Mouse (Mus musculus) MEL (cell line): ENCODE measurements around the gene Il16. TPM values are rescaled to one million over a fixed set of nuclear protein-coding genes. Genes with fewer than 3 reads are reported as not detected.

Experiments
- DNase-seq: peaks from one replicate; pipeline ENCODE4 v3.0.0; 2011; ENCODE audit warnings: low read depth, low spot score
- H3K27ac ChIP-seq: 2 replicates; pipeline ENCODE4 v1.5.1; 2012; ENCODE audit warnings: low read depth, mild to moderate bottlenecking, control low read depth, low read length, moderate library complexity; ENCODE audit not compliant: control insufficient read depth
- H3K27me3 ChIP-seq, 2 experiments: fragments of 150-350 bp in 1 of 2; sonication (generic) in 1 of 2; 2 replicates each; pipeline ENCODE4 v1.6.1; 2012; ENCODE audit warnings: low read length in 2 of 2, mild to moderate bottlenecking in 2 of 2, improper control_type of control experiment in 1 of 2, moderate library complexity in 1 of 2; ENCODE audit not compliant: insufficient read depth in 2 of 2, control insufficient read depth in 1 of 2
- H3K36me3 ChIP-seq, 2 experiments: 2 replicates each; pipeline ENCODE4 v1.6.1; 2012 to 2014; ENCODE audit warnings: low read length in 2 of 2, improper control_type of control experiment in 1 of 2, inconsistent platforms in 1 of 2, mild to moderate bottlenecking in 1 of 2; ENCODE audit not compliant: insufficient read depth in 2 of 2, control insufficient read depth in 1 of 2
- H3K4me1 ChIP-seq, 2 experiments: fragments of 150-350 bp in 1 of 2; sonication (generic) in 1 of 2; 2 replicates each; pipeline ENCODE4 v1.6.1; 2012; ENCODE audit warnings: low read length in 2 of 2, improper control_type of control experiment in 1 of 2, mild to moderate bottlenecking in 1 of 2; ENCODE audit not compliant: insufficient read depth in 2 of 2, control insufficient read depth in 1 of 2
- H3K4me3 ChIP-seq, 2 experiments: fragments of 150-350 bp in 1 of 2; sonication (generic) in 1 of 2; 2 replicates each; pipeline ENCODE4 v1.5.1; 2012; ENCODE audit warnings: low read depth in 2 of 2, low read length in 2 of 2, mild to moderate bottlenecking in 2 of 2, moderate library complexity in 2 of 2, control low read depth in 1 of 2, improper control_type of control experiment in 1 of 2; ENCODE audit not compliant: control insufficient read depth in 1 of 2, insufficient read depth in 1 of 2
- H3K79me2 ChIP-seq: 2 replicates; pipeline ENCODE4 v1.6.1; 2012; ENCODE audit warnings: mild to moderate bottlenecking, low read length, moderate library complexity; ENCODE audit not compliant: control insufficient read depth, poor library complexity, insufficient read depth
- H3K9ac ChIP-seq: 2 replicates; pipeline ENCODE4 v1.6.1; 2012; ENCODE audit warnings: low read depth, mild to moderate bottlenecking, control low read depth, low read length, moderate library complexity; ENCODE audit not compliant: control insufficient read depth, poor library complexity, severe bottlenecking
- H3K9me3 ChIP-seq: fragments of 150-350 bp; sonication (generic); replicated peaks from 2 replicates; pipeline ENCODE4 v1.6.1; 2012; ENCODE audit warnings: mild to moderate bottlenecking, low read length, improper control_type of control experiment, moderate library complexity; ENCODE audit not compliant: insufficient read depth
- BHLHE40 ChIP-seq: IDR thresholded peaks from 2 replicates; pipeline ENCODE4 v1.6.1; 2012; ENCODE audit warnings: low read depth, mild to moderate bottlenecking, inconsistent platforms, low read length, improper control_type of control experiment, borderline replicate concordance
- CHD1 ChIP-seq: IDR thresholded peaks from 2 replicates; pipeline ENCODE4 v1.6.1; 2012; ENCODE audit warnings: low read depth, mild to moderate bottlenecking, inconsistent platforms, low read length, improper control_type of control experiment
- CHD2 ChIP-seq: IDR thresholded peaks from 2 replicates; pipeline ENCODE4 v1.6.1; 2011; ENCODE audit warnings: low read length, improper control_type of control experiment
- E2F4 ChIP-seq: IDR thresholded peaks from 2 replicates; pipeline ENCODE4 v1.6.1; 2011; ENCODE audit warnings: low read depth, low read length, improper control_type of control experiment, borderline replicate concordance
- ELF1 ChIP-seq: IDR thresholded peaks from 2 replicates; pipeline ENCODE4 v1.6.1; 2014; ENCODE audit warnings: low read depth, mild to moderate bottlenecking, inconsistent platforms, low read length, improper control_type of control experiment, moderate library complexity
- ETS1 ChIP-seq: IDR thresholded peaks from 2 replicates; pipeline ENCODE4 v1.6.1; 2012; ENCODE audit warnings: low read depth, mild to moderate bottlenecking, inconsistent platforms, low read length, improper control_type of control experiment, moderate library complexity
- GABPA ChIP-seq: IDR thresholded peaks from 2 replicates; pipeline ENCODE4 v1.6.1; 2012; ENCODE audit warnings: low read depth, mild to moderate bottlenecking, inconsistent platforms, low read length, improper control_type of control experiment, moderate library complexity
- GATA1 ChIP-seq: IDR thresholded peaks from 2 replicates; pipeline ENCODE4 v1.6.1; 2011; ENCODE audit warnings: low read depth, low read length, improper control_type of control experiment
- HCFC1 ChIP-seq: IDR thresholded peaks from 2 replicates; pipeline ENCODE4 v1.6.1; 2012; ENCODE audit warnings: low read depth, mild to moderate bottlenecking, inconsistent platforms, low read length, improper control_type of control experiment, moderate library complexity
- JUND ChIP-seq: IDR thresholded peaks from 2 replicates; pipeline ENCODE4 v1.6.1; 2011; ENCODE audit warnings: low read depth, mild to moderate bottlenecking, improper control_type of control experiment, low read length
- KAT2A ChIP-seq: conservative IDR thresholded peaks from 2 replicates; pipeline ENCODE4 v1.6.1; 2012; ENCODE audit warnings: low read depth, low read length, improper control_type of control experiment, inconsistent platforms
- MAFK ChIP-seq: IDR thresholded peaks from 2 replicates; pipeline ENCODE4 v1.6.1; 2011; ENCODE audit warnings: low read depth, mild to moderate bottlenecking, low read length, improper control_type of control experiment, borderline replicate concordance
- MAX ChIP-seq: IDR thresholded peaks from 2 replicates; pipeline ENCODE4 v1.6.1; 2011; ENCODE audit warnings: low read length, improper control_type of control experiment
- MAZ ChIP-seq: IDR thresholded peaks from 2 replicates; pipeline ENCODE4 v1.6.1; 2012; ENCODE audit warnings: low read depth, mild to moderate bottlenecking, inconsistent platforms, low read length, improper control_type of control experiment
- MEF2A ChIP-seq: IDR thresholded peaks from 2 replicates; pipeline ENCODE4 v1.6.1; 2014; ENCODE audit warnings: low read depth, mild to moderate bottlenecking, inconsistent platforms, low read length, improper control_type of control experiment; ENCODE audit not compliant: poor library complexity, insufficient replicate concordance, severe bottlenecking; ENCODE audit errors: extremely low read depth
- MXI1 ChIP-seq: IDR thresholded peaks from 2 replicates; pipeline ENCODE4 v1.6.1; 2011; ENCODE audit warnings: mild to moderate bottlenecking, low read depth, low read length, improper control_type of control experiment
- MYB ChIP-seq: IDR thresholded peaks from 2 replicates; pipeline ENCODE4 v1.6.1; 2011; ENCODE audit warnings: mild to moderate bottlenecking, low read depth, low read length, improper control_type of control experiment
- MYC ChIP-seq: IDR thresholded peaks from 2 replicates; pipeline ENCODE4 v1.6.1; 2011; ENCODE audit warnings: low read depth, mild to moderate bottlenecking, low read length, improper control_type of control experiment, moderate library complexity
- NELFE ChIP-seq: IDR thresholded peaks from 2 replicates; pipeline ENCODE4 v1.6.1; 2011; ENCODE audit warnings: low read depth, low read length, improper control_type of control experiment
- NRF1 ChIP-seq: IDR thresholded peaks from 2 replicates; pipeline ENCODE4 v1.6.1; 2014; ENCODE audit warnings: low read depth, mild to moderate bottlenecking, inconsistent platforms, low read length, improper control_type of control experiment, moderate library complexity; ENCODE audit not compliant: poor library complexity, insufficient read depth, severe bottlenecking
- POLR2A ChIP-seq, 2 experiments: IDR thresholded peaks; 2 replicates each; pipeline ENCODE4 v1.6.1; 2011 to 2012; ENCODE audit warnings: low read length in 2 of 2, mild to moderate bottlenecking in 2 of 2, control low read depth in 1 of 2, improper control_type of control experiment in 1 of 2, low read depth in 1 of 2, moderate library complexity in 1 of 2; ENCODE audit not compliant: control insufficient read depth in 1 of 2, insufficient read depth in 1 of 2, poor library complexity in 1 of 2
- POLR2AphosphoS2 ChIP-seq: IDR thresholded peaks from 2 replicates; pipeline ENCODE4 v1.6.1; 2011; ENCODE audit warnings: low read length, improper control_type of control experiment
- POLR2AphosphoS5 ChIP-seq: IDR thresholded peaks from 2 replicates; pipeline ENCODE4 v1.6.1; 2012; ENCODE audit warnings: low read depth, borderline replicate concordance, mild to moderate bottlenecking, inconsistent platforms, low read length, moderate library complexity, mixed read lengths
- RAD21 ChIP-seq: IDR thresholded peaks from 2 replicates; pipeline ENCODE4 v1.6.1; 2011; ENCODE audit warnings: mild to moderate bottlenecking, low read depth, low read length, improper control_type of control experiment
- SIN3A ChIP-seq: IDR thresholded peaks from 2 replicates; pipeline ENCODE4 v1.6.1; 2012; ENCODE audit warnings: low read length, improper control_type of control experiment, inconsistent platforms
- SMC3 ChIP-seq: IDR thresholded peaks from 2 replicates; pipeline ENCODE4 v1.6.1; 2011; ENCODE audit warnings: low read depth, low read length, improper control_type of control experiment
- TAL1 ChIP-seq: IDR thresholded peaks from 2 replicates; pipeline ENCODE4 v1.6.1; 2012; ENCODE audit warnings: mild to moderate bottlenecking, inconsistent platforms, low read length, moderate library complexity, mixed read lengths
- TBP ChIP-seq: IDR thresholded peaks from 2 replicates; pipeline ENCODE4 v1.8.0; 2011; ENCODE audit warnings: low read depth, low read length, improper control_type of control experiment
- TCF12 ChIP-seq: IDR thresholded peaks from 2 replicates; pipeline ENCODE4 v1.6.1; 2014; ENCODE audit warnings: low read depth, mild to moderate bottlenecking, inconsistent platforms, low read length, improper control_type of control experiment, moderate library complexity
- UBTF ChIP-seq: IDR thresholded peaks from 2 replicates; pipeline ENCODE4 v1.6.1; 2012; ENCODE audit warnings: low read depth, mild to moderate bottlenecking, inconsistent platforms, low read length, improper control_type of control experiment, moderate library complexity, borderline replicate concordance; ENCODE audit not compliant: insufficient read depth
- USF1 ChIP-seq: IDR thresholded peaks from 2 replicates; pipeline ENCODE4 v1.6.1; 2014; ENCODE audit warnings: low read depth, mild to moderate bottlenecking, inconsistent platforms, low read length, improper control_type of control experiment, moderate library complexity
- USF2 ChIP-seq, 2 experiments: IDR thresholded peaks; 2 replicates each; pipeline ENCODE4 v1.6.1; 2011 to 2012; ENCODE audit warnings: improper control_type of control experiment in 2 of 2, low read length in 2 of 2, borderline replicate concordance in 1 of 2, inconsistent platforms in 1 of 2, low read depth in 1 of 2, mild to moderate bottlenecking in 1 of 2; ENCODE audit not compliant: insufficient read depth in 1 of 2
- ZC3H11A ChIP-seq: IDR thresholded peaks from 2 replicates; pipeline ENCODE4 v1.6.1; 2012; ENCODE audit warnings: low read depth, mild to moderate bottlenecking, inconsistent platforms, low read length, improper control_type of control experiment
- ZKSCAN1 ChIP-seq: IDR thresholded peaks from 2 replicates; pipeline ENCODE4 v1.6.1; 2012; ENCODE audit warnings: low read depth, mild to moderate bottlenecking, inconsistent platforms, low read length, improper control_type of control experiment, moderate library complexity
- ZMIZ1 ChIP-seq: IDR thresholded peaks from 2 replicates; pipeline ENCODE4 v1.6.1; 2012; ENCODE audit warnings: low read depth, mild to moderate bottlenecking, inconsistent platforms, low read length, improper control_type of control experiment, moderate library complexity
- ZNF384 ChIP-seq: IDR thresholded peaks from 2 replicates; pipeline ENCODE4 v1.6.1; 2012; ENCODE audit warnings: low read depth, mild to moderate bottlenecking, inconsistent platforms, low read length, improper control_type of control experiment
- polyA plus RNA-seq, 2 experiments: library from polyadenylated mRNA; stranded (reverse) in 1 of 2; unstranded in 1 of 2; fragments of >175 nt in 1 of 2; fragments of >200 nt in 1 of 2; gene quantifications; 2 replicates each; pipeline versions ENCODE4 v1.2.1 to v1.2.4; 2012; ENCODE audit warnings: low replicate concordance in 2 of 2, low read depth in 1 of 2; ENCODE audit not compliant: insufficient read length in 2 of 2, insufficient read depth in 1 of 2, missing spikeins in 1 of 2
- total RNA-seq: library from RNA; depleted of rRNA; stranded (reverse); fragments of 300-350 nt; gene quantifications from 2 replicates; pipeline ENCODE4 v1.2.3, GENCODE M21; 2012

Gene Il16
- total and polyA plus RNA-seq, 3 experiments = 0.04 to 0.10 TPM; not detected in 1

DNA sequence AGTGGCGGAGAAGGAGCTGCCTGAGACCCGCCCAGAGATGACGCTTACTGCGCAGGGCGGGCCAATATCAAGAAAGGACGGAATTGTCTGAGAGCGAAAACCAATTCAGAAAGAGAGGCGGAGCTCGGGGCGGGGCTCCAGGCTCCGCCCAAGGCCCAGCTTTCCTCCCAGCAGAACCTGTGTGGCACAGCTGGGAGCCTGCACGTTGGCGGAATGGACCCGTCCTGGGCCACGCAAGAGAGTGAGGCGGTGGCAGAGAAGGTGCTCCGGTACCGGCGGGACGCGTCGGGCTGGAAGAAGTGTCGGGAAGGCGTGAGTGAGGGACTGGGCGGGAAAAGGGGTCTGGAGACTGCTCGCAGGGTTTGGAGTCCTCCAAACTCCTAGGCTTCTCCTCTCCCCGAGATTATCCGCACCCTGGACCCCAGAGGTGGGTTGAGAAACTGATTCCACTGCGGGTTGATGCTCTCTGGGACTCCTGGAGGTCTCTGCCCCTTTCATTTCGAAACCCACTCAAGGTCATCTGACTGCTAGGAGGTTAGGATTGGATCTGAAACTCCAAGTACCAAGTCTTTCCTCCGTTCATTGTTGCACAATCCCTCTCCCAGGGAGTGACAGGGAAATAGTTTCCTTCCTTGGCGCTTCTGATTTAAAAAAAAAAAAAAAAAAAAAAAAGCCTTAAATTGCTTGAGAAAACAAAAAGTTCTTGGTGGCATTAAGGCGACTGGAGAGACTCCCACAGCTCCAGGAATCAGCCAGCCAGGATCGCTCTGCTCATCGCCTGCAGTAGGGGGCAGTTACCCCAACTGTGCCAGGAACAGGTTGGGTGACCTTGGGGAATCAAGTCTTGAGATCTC, 113.5 kb downstream of the Il16 start, which contains the start of gene Stard5:
TSS of gene Stard5 (plus strand) at position 132 of the 854 bp plus-strand sequence.
- peaks cover 0 to 5% of the 10 kb centered on the region in 2 experiments; a peak in 1 of 4 replicates for H3K4me1 ChIP-seq
- H3K27ac ChIP-seq = no peak within 1 kb of the TSS
- no peak for TF ChIP-seq ETS1
- no peak for TF ChIP-seq SMC3
- TF ChIP-seq MXI1 = peak; percentile 66
- no peak for TF ChIP-seq RAD21
- TF ChIP-seq POLR2AphosphoS5 = no peak
- TF ChIP-seq SIN3A = peak; percentile 75
- TF ChIP-seq POLR2AphosphoS2 = no peak
- no peak for TF ChIP-seq MAZ
- no peak for TF ChIP-seq KAT2A
- TF ChIP-seq ZNF384 = no peak
- no peak for TF ChIP-seq MEF2A
- no peak for TF ChIP-seq CHD2
- TF ChIP-seq BHLHE40 = no peak
- TF ChIP-seq HCFC1 = no peak; the same call in 1 of the 2 replicates
- no peak for TF ChIP-seq ZKSCAN1
- no peak for TF ChIP-seq ELF1
- TF ChIP-seq ZC3H11A = no peak
- TF ChIP-seq MYB = no peak
- no peak for TF ChIP-seq CHD1
- no peak for TF ChIP-seq JUND
- TF ChIP-seq TAL1 = no peak
- TF ChIP-seq TCF12 = peak; percentile 50; the same call in 1 of the 2 replicates
- TF ChIP-seq GATA1 = no peak
- TF ChIP-seq MAX = no peak
- TF ChIP-seq TBP = peak; percentile 38; the same call in 1 of the 2 replicates
- TF ChIP-seq USF2 (IDR thresholded peaks at IDR 0.05; ENCODE audit: borderline replicate concordance in 1 of 2, insufficient read depth in 1 of 2, low read depth in 1 of 2, low read length in 2 of 2) = no peak
- peak; percentile 70 for TF ChIP-seq NELFE
- TF ChIP-seq GABPA = no peak
- TF ChIP-seq UBTF = no peak
- TF ChIP-seq MYC = no peak
- no peak for TF ChIP-seq MAFK
- TF ChIP-seq E2F4 = no peak
- TF ChIP-seq ZMIZ1 = no peak
- TF ChIP-seq NRF1 = peak; percentile 70
- TF ChIP-seq USF1 = no peak
- TF ChIP-seq POLR2A (IDR thresholded peaks at IDR 0.05; ENCODE audit: control insufficient read depth in 1 of 2, insufficient read depth in 1 of 2, low read depth in 1 of 2, low read length in 2 of 2, poor library complexity in 1 of 2) = peak; percentile 60 to 70; a peak in 2 of 4 replicates

More for the DNA sequence above, 113.5 kb downstream of the Il16 start, which contains the start of gene Stard5:
- H3K4me3 ChIP-seq = peak within 1 kb of the TSS; percentile 78 to 88
- no peaks in the 10 kb centered on the region for H3K36me3 ChIP-seq
- H3K79me2 ChIP-seq = no peaks in the 10 kb centered on the region
- DNase-seq = peak; percentile 94
- H3K27me3 ChIP-seq = no peaks in the 10 kb centered on the region
- H3K9ac ChIP-seq = peak within 1 kb of the TSS; percentile 72
- H3K9me3 ChIP-seq = no peaks in the 10 kb centered on the region
